Comparison of ENCODE assay signal across 32 mouse cellular contexts in genomic region chr4:84076526-84076925, GRCm38 (mm10).
"Had no signal": no experiment of that assay in that cellular context is flagged by ENCODE, and none has a peak within 500 bp of the region (broad histone marks: within the 10 kb centered on the region; RNA-seq: fewer than 3 reads in every experiment).

No protein-coding gene starts in this region.

- H3K4me3 ChIP-seq: limb, embryonic 10.5 days; limb, embryonic 12.5 days; limb, embryonic 13.5 days; limb, embryonic 15.5 days; liver, embryonic 13.5 days; liver, embryonic 15.5 days; lung, embryonic 15.5 days; megakaryocyte, embryonic 14.5 days; midbrain, embryonic 10.5 days; midbrain, embryonic 12.5 days; midbrain, embryonic 13.5 days; midbrain, embryonic 15.5 days; myocyte; neural tube, embryonic 12.5 days; neural tube, embryonic 13.5 days had no signal

- DNase-seq: left cerebral cortex, postnatal 4 days; liver; liver, embryonic 13.5 days; liver, postnatal 0 days; lung, adult 18-20 months; lung, adult 2 months; lung, embryonic 14.5 days; lung, postnatal 10 days; lung, postnatal 14 days; lung, postnatal 36 days; lung, postnatal 4 days; midbrain, embryonic 14.5 days had no signal

- ATAC-seq: liver, postnatal 0 days; lung, postnatal 0 days; midbrain, embryonic 13.5 days; midbrain, embryonic 15.5 days; midbrain, embryonic 16.5 days had no signal

- H3K9ac ChIP-seq: limb, embryonic 12.5 days; limb, embryonic 13.5 days; limb, embryonic 15.5 days; liver, embryonic 13.5 days; liver, embryonic 14.5 days; liver, embryonic 15.5 days; liver, postnatal 0 days; lung, embryonic 14.5 days; lung, embryonic 15.5 days; midbrain, embryonic 12.5 days; midbrain, embryonic 13.5 days; midbrain, embryonic 15.5 days; neural tube, embryonic 12.5 days; neural tube, embryonic 13.5 days had no signal

- H3K4me1 ChIP-seq: liver, embryonic 13.5 days; liver, embryonic 15.5 days; lung, embryonic 15.5 days; megakaryocyte, embryonic 14.5 days; midbrain, embryonic 10.5 days; midbrain, embryonic 12.5 days; midbrain, embryonic 13.5 days; midbrain, embryonic 15.5 days; neural tube, embryonic 12.5 days had no signal

- H3K27ac ChIP-seq: limb, embryonic 10.5 days; limb, embryonic 12.5 days; limb, embryonic 13.5 days; limb, embryonic 15.5 days; liver, embryonic 13.5 days; liver, embryonic 14.5 days; liver, embryonic 15.5 days; lung, embryonic 15.5 days; macrophage; midbrain, embryonic 10.5 days; midbrain, embryonic 12.5 days; midbrain, embryonic 13.5 days; midbrain, embryonic 15.5 days; neural tube, embryonic 12.5 days; neural tube, embryonic 13.5 days had no signal

- H3K9me3 ChIP-seq: limb, embryonic 10.5 days; limb, embryonic 12.5 days; limb, embryonic 13.5 days; limb, embryonic 15.5 days; liver, embryonic 13.5 days; liver, embryonic 15.5 days; lung, embryonic 15.5 days; megakaryocyte, embryonic 14.5 days; midbrain, embryonic 10.5 days; midbrain, embryonic 12.5 days; midbrain, embryonic 13.5 days; midbrain, embryonic 15.5 days; neural tube, embryonic 12.5 days; neural tube, embryonic 13.5 days had no signal

- H3K36me3 ChIP-seq: limb, embryonic 10.5 days; limb, embryonic 12.5 days; limb, embryonic 13.5 days; limb, embryonic 15.5 days; liver, embryonic 13.5 days; liver, embryonic 15.5 days; lung, embryonic 15.5 days; midbrain, embryonic 10.5 days; midbrain, embryonic 12.5 days; midbrain, embryonic 13.5 days; midbrain, embryonic 15.5 days; neural tube, embryonic 12.5 days; neural tube, embryonic 13.5 days had no signal

- H3K27me3 ChIP-seq: limb, embryonic 12.5 days; limb, embryonic 13.5 days; limb, embryonic 15.5 days; liver, embryonic 13.5 days; liver, embryonic 15.5 days; lung, embryonic 15.5 days; midbrain, embryonic 12.5 days; midbrain, embryonic 15.5 days; neural tube, embryonic 12.5 days; neural tube, embryonic 13.5 days had no signal

- H3K4me2 ChIP-seq: limb, embryonic 12.5 days; limb, embryonic 13.5 days; limb, embryonic 15.5 days; liver, embryonic 11.5 days; liver, embryonic 13.5 days; liver, embryonic 15.5 days; lung, embryonic 14.5 days; lung, embryonic 15.5 days; midbrain, embryonic 11.5 days; midbrain, embryonic 12.5 days; midbrain, embryonic 13.5 days; midbrain, embryonic 15.5 days; neural tube, embryonic 12.5 days; neural tube, embryonic 13.5 days had no signal
